Mouse (Mus musculus) kidney, embryonic 14.5 days (tissue): ENCODE data around the gene Ppdpf. TPM values are rescaled to one million over a fixed set of nuclear protein-coding genes. Genes with fewer than 3 reads are reported as not detected.
A peak's percentile ranks its signal among the peaks of the same experiment; 100 is the strongest.

Experiments used
- ATAC-seq: fragments of 200-750 bp; cut with Nextera tagmentation; 2 replicates; pipeline ENCODE4 v1.8.0; 2017; ENCODE audit warnings: moderate number of reproducible peaks, mild to moderate bottlenecking, moderate TSS enrichment, moderate library complexity; ENCODE audit not compliant: low FRiP score, low TSS enrichment
- H3K27ac ChIP-seq: fragments of 300-500 bp; sonication (generic); 2 replicates; pipeline ENCODE4 v1.5.1; 2014; ENCODE audit warnings: low read depth, mild to moderate bottlenecking, low read length, moderate library complexity, mixed read lengths
- H3K27me3 ChIP-seq: fragments of 300-500 bp; sonication (generic); 2 replicates; pipeline ENCODE4 v1.6.1; 2014; ENCODE audit warnings: mild to moderate bottlenecking, low read length; ENCODE audit not compliant: control insufficient read depth, insufficient read depth
- H3K36me3 ChIP-seq: fragments of 300-500 bp; sonication (generic); 2 replicates; pipeline ENCODE4 v1.6.1; 2014; ENCODE audit warnings: low read length, mixed read lengths; ENCODE audit not compliant: control insufficient read depth, insufficient read depth
- H3K4me1 ChIP-seq: fragments of 300-500 bp; sonication (generic); 2 replicates; pipeline ENCODE4 v1.6.1; 2014; ENCODE audit warnings: low read length, mixed read lengths; ENCODE audit not compliant: control insufficient read depth, insufficient read depth
- H3K4me2 ChIP-seq: fragments of 300-500 bp; sonication (generic); replicated peaks from 2 replicates; pipeline ENCODE4 v1.6.1; 2014; ENCODE audit warnings: low read depth, mild to moderate bottlenecking, low read length
- H3K4me3 ChIP-seq: fragments of 300-500 bp; sonication (generic); 2 replicates; pipeline ENCODE4 v1.5.1; 2014; ENCODE audit warnings: mild to moderate bottlenecking, low read length
- H3K9ac ChIP-seq: fragments of 300-500 bp; sonication (generic); 2 replicates; pipeline ENCODE4 v1.6.1; 2014; ENCODE audit warnings: low read depth, mild to moderate bottlenecking, low read length, moderate library complexity
- H3K9me3 ChIP-seq: fragments of 300-500 bp; sonication (generic); 2 replicates; pipeline ENCODE4 v1.6.1; 2016; ENCODE audit warnings: low read length; ENCODE audit not compliant: control insufficient read depth
- WGBS: fragments of 180-500 bp; shearing (Covaris S2); extraction: QIAGEN DNeasy Blood & Tissue Kit; methylation state at CpG from one replicate; pipeline ENCODE4 v1.1.7; 2014; 5-methylcytosine and 5-hydroxymethylcytosine counted together
- polyA plus RNA-seq: library from polyadenylated mRNA; unstranded; fragments of >200 nt; fragmentation: Nextera tagmentation; extraction: Ambion mirVana; gene quantifications from 2 replicates; pipeline ENCODE4 v1.2.1, GENCODE M21; 2014

The Ppdpf gene
- polyA plus RNA-seq, 1 experiment from 2014 or later: 387 TPM

DNA sequence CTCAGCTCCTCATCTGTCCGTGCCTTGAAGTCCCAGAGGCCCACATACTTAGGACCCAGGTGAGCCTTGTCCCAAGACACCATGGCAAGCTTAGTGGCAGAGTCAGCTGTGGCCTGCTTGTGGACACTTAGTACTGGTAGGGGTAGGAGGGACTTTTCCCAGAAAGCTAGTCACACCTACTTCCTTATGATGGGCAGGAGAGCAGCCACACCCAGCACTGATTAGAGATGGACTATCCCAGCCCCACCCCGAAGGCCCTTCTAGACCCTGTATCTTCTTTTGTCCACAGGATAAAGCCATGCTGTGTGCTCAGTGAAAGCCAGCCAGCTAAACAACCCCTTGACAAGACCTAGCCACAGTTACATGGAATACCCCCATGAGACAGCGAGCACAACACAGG lies 15.4 kb downstream of the Ppdpf start, which contains the start of gene Ptk6:
Gene Ptk6, minus strand, starts transcription at position 368 of the 400 bp plus-strand sequence.
- H3K4me2 ChIP-seq: no peak within 1 kb of the TSS
- H3K9ac ChIP-seq: no peak within 1 kb of the TSS
- ATAC-seq: no peak
- H3K4me1 ChIP-seq: no peaks in the 10 kb centered on the region
- H3K9me3 ChIP-seq: no peaks in the 10 kb centered on the region
- H3K27me3 ChIP-seq: no peaks in the 10 kb centered on the region
- 96% methylated on average over 3 of the region's 3 CpGs for whole genome bisulfite sequencing
- no peak within 1 kb of the TSS for H3K27ac ChIP-seq
- H3K4me3 ChIP-seq: no peak within 1 kb of the TSS
- H3K36me3 ChIP-seq: no peaks in the 10 kb centered on the region

DNA sequence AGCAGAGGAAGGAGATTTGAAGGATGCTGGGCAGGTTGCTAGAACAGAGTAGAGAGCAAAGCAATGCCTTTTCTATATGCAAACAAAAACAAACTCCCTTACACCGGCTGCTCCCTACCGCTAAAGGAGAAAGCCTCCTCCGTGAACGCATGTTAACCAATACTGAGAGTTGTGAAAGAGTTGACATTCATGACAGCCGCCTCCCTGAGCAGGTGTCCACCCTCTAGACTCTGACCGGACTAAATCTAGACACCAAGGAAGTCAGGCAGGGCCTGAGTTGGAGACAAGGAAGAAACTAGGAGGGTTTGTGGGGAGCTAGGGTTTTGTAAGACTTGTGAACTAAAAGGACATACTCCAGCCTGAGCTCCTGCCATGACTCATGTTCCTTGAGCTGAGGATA lies 15.8 kb downstream of the Ppdpf start:
- Histone ChIP-seq H3K4me3 (no peak overlapping the region), H3K27me3 (no peaks in the 10 kb centered on the region), H3K36me3 (no peaks in the 10 kb centered on the region), H3K9ac (no peak overlapping the region), H3K4me1 (no peaks in the 10 kb centered on the region), H3K9me3 (no peaks in the 10 kb centered on the region), H3K27ac (no peak overlapping the region), H3K4me2 (no peak overlapping the region)
- no peak for ATAC-seq
- 75% methylated on average over 6 of the region's 6 CpGs for WGBS

DNA sequence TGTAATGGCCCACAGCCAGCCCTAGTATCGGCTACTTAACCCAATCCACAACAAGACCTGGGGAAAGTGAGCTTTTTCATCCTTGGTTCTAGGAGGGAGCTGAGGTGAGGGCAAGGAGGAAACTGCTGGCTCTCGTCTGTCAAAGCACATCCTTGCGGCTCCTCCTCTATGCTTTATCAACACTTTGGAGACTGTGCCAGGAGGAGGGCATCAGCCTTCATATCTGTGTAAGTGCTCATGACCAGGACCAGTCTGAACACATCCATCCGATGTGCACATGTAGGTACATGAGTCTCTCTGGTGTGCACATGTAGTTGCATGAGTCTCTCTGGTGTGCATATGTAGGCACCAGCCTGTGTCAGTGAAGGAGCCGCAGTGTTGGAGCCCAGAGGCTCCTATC lies 18.6 kb downstream of the Ppdpf start:
- ATAC-seq: no peak
- H3K4me2 ChIP-seq: no peak overlapping the region
- no peak overlapping the region for H3K9ac ChIP-seq
- 82% methylated on average over 5 of the region's 5 CpGs for WGBS
- no peak overlapping the region for H3K4me3 ChIP-seq
- no peaks in the 10 kb centered on the region for H3K36me3 ChIP-seq
- no peaks in the 10 kb centered on the region for H3K9me3 ChIP-seq
- H3K27ac ChIP-seq: no peak overlapping the region
- H3K4me1 ChIP-seq: no peaks in the 10 kb centered on the region
- H3K27me3 ChIP-seq: no peaks in the 10 kb centered on the region

DNA sequence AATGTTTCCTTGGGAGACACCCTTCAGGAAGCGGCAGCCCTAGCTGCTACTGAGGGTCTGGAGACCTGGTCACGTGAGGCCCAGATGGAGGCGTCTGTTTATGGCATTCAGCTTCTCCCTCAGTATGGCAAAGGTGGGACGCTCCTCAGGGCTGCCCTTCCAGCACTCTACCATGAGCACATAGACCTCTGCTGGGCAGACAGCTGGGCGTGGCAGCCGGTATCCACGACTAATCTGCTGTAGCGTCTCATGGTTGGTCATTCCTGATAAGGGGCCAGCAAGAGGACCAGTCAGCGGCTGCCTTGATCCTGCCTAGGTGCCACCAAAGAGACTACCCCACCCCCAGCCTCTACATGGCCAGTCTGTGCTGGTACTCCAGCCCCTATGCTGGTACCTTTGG lies 19.1 kb downstream of the Ppdpf start:
- no peak overlapping the region for H3K4me2 ChIP-seq
- H3K36me3 ChIP-seq: no peaks in the 10 kb centered on the region
- ATAC-seq: no peak
- H3K27ac ChIP-seq: no peak overlapping the region
- H3K9ac ChIP-seq: no peak overlapping the region
- no peaks in the 10 kb centered on the region for H3K4me1 ChIP-seq
- no peaks in the 10 kb centered on the region for H3K9me3 ChIP-seq
- no peak overlapping the region for H3K4me3 ChIP-seq
- H3K27me3 ChIP-seq: peaks cover under 1% of the 10 kb centered on the region; the same call in 1 of the 2 replicates
- 77% methylated on average over 9 of the region's 9 CpGs for WGBS

DNA sequence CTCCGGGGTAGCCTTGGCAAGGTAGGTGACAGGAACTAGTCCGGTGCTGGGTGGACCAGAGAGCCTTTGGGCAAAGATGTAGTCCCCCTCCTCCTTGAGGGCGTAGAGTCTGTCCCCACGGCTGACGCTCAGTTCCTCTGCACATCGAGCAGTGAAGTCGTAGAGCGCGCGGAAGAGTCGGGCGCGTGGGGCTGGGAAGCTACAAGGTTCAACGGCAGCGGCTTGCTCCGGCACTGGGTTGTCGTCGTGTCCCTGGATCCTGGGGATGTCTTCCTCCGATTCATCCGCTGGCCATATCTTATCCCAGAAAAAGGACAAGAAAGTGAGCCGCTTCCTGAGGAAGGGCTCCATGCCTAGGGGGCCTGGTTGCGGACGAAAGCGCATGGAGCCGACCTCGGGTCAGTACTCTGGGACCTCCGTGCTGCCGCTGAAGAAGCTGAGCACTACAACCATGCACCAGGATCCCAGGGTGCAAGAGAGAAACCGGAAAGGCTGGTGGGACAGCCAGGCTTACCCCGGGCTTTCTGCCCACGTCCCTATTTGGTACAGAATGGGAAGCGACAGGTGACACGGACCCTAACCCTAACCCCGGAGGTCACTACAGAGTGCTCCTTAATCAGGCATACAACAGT lies 25.5 kb downstream of the Ppdpf start:
- peak overlapping the region; percentile 58 for H3K4me2 ChIP-seq
- 3% methylated on average over 34 of the region's 34 CpGs for WGBS
- ATAC-seq: peak; percentile 52; the same call in 1 of the 2 replicates
- peak overlapping the region; percentile 42 for H3K9ac ChIP-seq
- no peaks in the 10 kb centered on the region for H3K9me3 ChIP-seq
- no peak overlapping the region for H3K27ac ChIP-seq
- peaks cover 33% of the 10 kb centered on the region for H3K27me3 ChIP-seq
- H3K4me3 ChIP-seq: peak overlapping the region; percentile 39
- H3K36me3 ChIP-seq: no peaks in the 10 kb centered on the region
- H3K4me1 ChIP-seq: 0 out of 2 replicates have a peak, but pooled peaks cover 8% of the 10 kb centered on the region

DNA sequence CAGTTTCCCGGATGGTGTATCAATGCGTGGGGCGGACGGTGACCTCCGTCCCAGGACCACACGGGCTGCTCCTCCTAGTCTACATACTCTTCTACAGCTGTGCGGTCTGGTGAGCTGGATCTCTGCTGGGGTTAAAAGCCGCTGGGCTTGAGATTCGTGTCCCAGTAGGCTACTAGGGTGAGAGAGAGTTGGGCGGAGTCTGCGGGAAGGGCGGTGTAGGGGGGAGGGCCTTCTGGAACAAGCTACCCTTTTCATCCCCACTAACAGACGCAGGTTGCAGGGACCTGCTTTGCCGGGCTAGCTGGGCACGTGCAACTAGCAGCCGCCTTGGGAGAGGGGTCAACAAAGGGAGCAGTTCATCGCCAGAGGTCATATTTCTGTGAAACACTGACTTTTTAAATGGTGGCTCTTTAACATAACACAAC lies 26.0 kb downstream of the Ppdpf start, which contains the start of gene Srms:
Gene Srms, minus strand, starts transcription at position 165 of the 425 bp plus-strand sequence.
- peak; percentile 86 for ATAC-seq
- Histone ChIP-seq H3K4me1 (0 out of 2 replicates have a peak, but pooled peaks cover 8% of the 10 kb centered on the region), H3K36me3 (no peaks in the 10 kb centered on the region), H3K9me3 (no peaks in the 10 kb centered on the region), H3K27ac (no peak within 1 kb of the TSS), H3K4me3 (peak within 1 kb of the TSS; percentile 39), H3K4me2 (peak within 1 kb of the TSS; percentile 58), H3K9ac (peak within 1 kb of the TSS; percentile 42), H3K27me3 (peaks cover 33% of the 10 kb centered on the region)
- WGBS: under 1% methylated on average over 17 of the region's 17 CpGs

DNA sequence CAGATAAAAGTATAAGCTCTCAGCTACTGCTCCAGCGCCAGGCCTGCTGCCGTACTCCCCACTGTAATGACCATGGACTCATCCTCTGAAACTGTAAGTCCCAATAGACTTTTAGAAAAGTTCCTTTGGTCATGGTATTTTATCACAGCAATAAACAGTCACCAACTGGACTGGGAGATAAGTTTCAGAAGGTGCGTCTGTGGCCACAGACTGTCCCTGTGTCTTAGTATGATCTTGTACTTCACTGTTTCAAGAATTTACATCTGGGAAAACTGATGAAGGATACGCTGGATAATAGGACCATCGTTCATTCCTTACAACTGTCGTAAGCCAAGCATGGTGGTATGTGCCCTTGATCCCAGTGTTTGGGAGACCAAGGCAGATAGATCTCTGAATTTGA lies 29.0 kb downstream of the Ppdpf start:
- Histone ChIP-seq H3K4me3 (no peak overlapping the region), H3K27me3 (peaks cover 33% of the 10 kb centered on the region), H3K4me1 (0 out of 2 replicates have a peak, but pooled peaks cover 22% of the 10 kb centered on the region), H3K9ac (no peak overlapping the region), H3K36me3 (no peaks in the 10 kb centered on the region), H3K27ac (no peak overlapping the region), H3K4me2 (no peak overlapping the region), H3K9me3 (no peaks in the 10 kb centered on the region)
- no peak for ATAC-seq
- 89% methylated on average over 6 of the region's 6 CpGs for WGBS

DNA sequence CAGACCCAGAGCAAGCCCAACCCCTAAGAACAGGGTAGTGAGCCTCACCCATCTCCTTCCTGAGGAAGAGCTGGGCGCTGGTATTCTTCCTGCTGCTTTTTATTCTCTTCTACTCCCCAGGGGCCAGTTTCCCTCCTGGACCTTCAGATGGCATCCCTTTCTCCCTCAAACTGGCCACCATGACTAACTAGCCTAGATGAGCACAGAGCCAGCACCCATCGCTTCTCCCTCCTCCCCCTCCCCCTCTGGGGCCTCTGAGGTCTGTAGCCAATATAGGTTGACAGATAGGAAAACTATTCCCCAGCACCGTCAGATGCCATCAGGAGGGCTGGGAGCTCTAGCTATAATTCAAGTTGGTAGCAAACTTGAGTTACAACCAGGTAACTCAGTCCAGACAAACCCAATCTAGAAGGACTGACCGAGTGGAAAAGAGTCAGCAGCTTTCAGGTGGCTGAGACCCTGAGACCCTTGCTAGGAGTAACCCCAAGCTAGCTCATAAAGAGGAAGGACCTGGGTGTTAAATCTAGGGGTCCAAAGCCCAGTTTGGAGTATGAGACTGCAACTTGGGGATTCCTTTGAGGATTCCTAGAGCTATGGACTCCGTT lies 31.9 kb downstream of the Ppdpf start:
- WGBS: 47% methylated on average over 5 of the region's 5 CpGs
- Histone ChIP-seq H3K9me3 (no peaks in the 10 kb centered on the region), H3K27me3 (peaks cover 4% of the 10 kb centered on the region), H3K9ac (peak overlapping the region; percentile 37; the same call in 1 of the 2 replicates), H3K36me3 (no peaks in the 10 kb centered on the region), H3K4me2 (no peak overlapping the region), H3K4me1 (peaks cover 20% of the 10 kb centered on the region; the same call in 1 of the 2 replicates), H3K4me3 (no peak overlapping the region; the same call in 1 of the 2 replicates), H3K27ac (peak overlapping the region; percentile 77)
- ATAC-seq: no peak
